Mouse (Mus musculus) stomach, embryonic 16.5 days (tissue): Measurements from ENCODE around the gene Noa1. TPM values are rescaled to one million over a fixed set of nuclear protein-coding genes. Genes with fewer than 3 reads are reported as not detected.

Source experiments
- ATAC-seq: fragments of 200-750 bp; cut with Nextera tagmentation; 2 replicates; pipeline ENCODE4 v1.8.0; 2017; ENCODE audit warnings: moderate number of reproducible peaks, moderate TSS enrichment; ENCODE audit not compliant: insufficient read depth, low FRiP score
- H3K27ac ChIP-seq: fragments of 300-500 bp; sonication (generic); 2 replicates; pipeline ENCODE4 v1.5.1; 2014; ENCODE audit warnings: low read length
- H3K27me3 ChIP-seq: fragments of 300-500 bp; sonication (generic); 2 replicates; pipeline ENCODE4 v1.6.1; 2014; ENCODE audit warnings: low read length, control low read depth, mixed read lengths; ENCODE audit not compliant: control insufficient read depth, insufficient read depth
- H3K36me3 ChIP-seq: fragments of 300-500 bp; sonication (generic); 2 replicates; pipeline ENCODE4 v1.6.1; 2014; ENCODE audit warnings: low read length; ENCODE audit not compliant: control insufficient read depth, insufficient read depth
- H3K4me1 ChIP-seq: fragments of 300-500 bp; sonication (generic); 2 replicates; pipeline ENCODE4 v1.6.1; 2014; ENCODE audit warnings: low read length, control low read depth, mixed read lengths; ENCODE audit not compliant: control insufficient read depth, insufficient read depth
- H3K4me2 ChIP-seq: fragments of 300-500 bp; sonication (generic); 2 replicates; pipeline ENCODE4 v1.6.1; 2014; ENCODE audit warnings: low read depth, low read length, mixed read lengths
- H3K4me3 ChIP-seq: fragments of 300-500 bp; sonication (generic); replicated peaks from 2 replicates; pipeline ENCODE4 v1.5.1; 2014; ENCODE audit warnings: mild to moderate bottlenecking, low read length
- H3K9ac ChIP-seq: fragments of 300-500 bp; sonication (generic); 2 replicates; pipeline ENCODE4 v1.6.1; 2014; ENCODE audit warnings: low read length
- H3K9me3 ChIP-seq: fragments of 300-500 bp; sonication (generic); replicated peaks from 2 replicates; pipeline ENCODE4 v1.6.1; 2016; ENCODE audit warnings: low read length, control low read depth; ENCODE audit not compliant: control insufficient read depth
- WGBS: fragments of 180-500 bp; shearing (Covaris S2); extraction: QIAGEN DNeasy Blood & Tissue Kit; methylation state at CpG from one replicate; pipeline ENCODE4 v1.1.7; 2014; 5-methylcytosine and 5-hydroxymethylcytosine counted together
- polyA plus RNA-seq: library from polyadenylated mRNA; unstranded; fragments of >200 nt; fragmentation: Nextera tagmentation; extraction: Ambion mirVana; gene quantifications from 2 replicates; pipeline ENCODE4 v1.2.1, GENCODE M21; 2015

Noa1 gene
- polyA plus RNA-seq, 1 experiment from 2014 or later, result 23.2 TPM

DNA sequence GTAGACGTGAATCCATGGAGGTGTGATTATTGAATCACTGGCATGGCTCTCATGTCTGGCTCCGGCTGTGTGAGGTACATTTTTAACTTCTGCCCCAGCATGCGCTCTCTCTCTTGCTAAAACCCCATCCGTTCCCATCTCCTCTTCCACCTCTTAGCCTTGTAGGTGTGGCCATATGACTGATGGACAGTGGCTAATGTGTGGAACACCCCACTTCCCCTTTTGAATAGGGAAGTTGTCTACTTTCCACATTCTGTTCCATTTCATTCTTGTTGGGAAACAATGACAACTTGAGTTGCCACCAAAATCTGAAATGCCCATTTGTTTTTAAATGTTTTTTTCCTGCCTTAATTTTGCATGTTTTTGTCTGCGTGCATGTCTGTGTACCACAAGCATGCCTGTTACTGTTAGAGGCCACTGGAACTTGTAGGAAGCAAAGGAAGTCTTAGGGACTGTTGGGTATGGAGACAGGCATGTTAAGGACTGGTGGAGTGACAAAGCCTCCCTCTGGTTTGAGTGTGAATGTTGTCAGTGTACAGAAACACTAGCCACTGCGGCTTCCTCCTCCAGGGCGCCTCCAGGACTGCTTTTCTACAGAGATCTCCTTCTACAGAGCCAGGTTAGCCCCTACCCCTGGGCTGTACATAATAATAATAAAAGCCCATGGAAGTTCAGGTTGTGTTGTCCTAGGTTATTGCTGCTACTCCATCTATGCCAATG is 16.9 kb downstream of the Noa1 start:
- H3K4me3 ChIP-seq, result no peak overlapping the region
- WGBS, result 85% methylated on average over 7 of the region's 7 CpGs
- no peaks in the 10 kb centered on the region for H3K9me3 ChIP-seq
- no peak for ATAC-seq
- peaks cover 16% of the 10 kb centered on the region; the same call in 1 of the 2 replicates for H3K36me3 ChIP-seq
- no peak overlapping the region for H3K4me2 ChIP-seq
- H3K4me1 ChIP-seq, result no peaks in the 10 kb centered on the region
- H3K27me3 ChIP-seq, result no peaks in the 10 kb centered on the region
- H3K27ac ChIP-seq, result no peak overlapping the region
- no peak overlapping the region for H3K9ac ChIP-seq

DNA sequence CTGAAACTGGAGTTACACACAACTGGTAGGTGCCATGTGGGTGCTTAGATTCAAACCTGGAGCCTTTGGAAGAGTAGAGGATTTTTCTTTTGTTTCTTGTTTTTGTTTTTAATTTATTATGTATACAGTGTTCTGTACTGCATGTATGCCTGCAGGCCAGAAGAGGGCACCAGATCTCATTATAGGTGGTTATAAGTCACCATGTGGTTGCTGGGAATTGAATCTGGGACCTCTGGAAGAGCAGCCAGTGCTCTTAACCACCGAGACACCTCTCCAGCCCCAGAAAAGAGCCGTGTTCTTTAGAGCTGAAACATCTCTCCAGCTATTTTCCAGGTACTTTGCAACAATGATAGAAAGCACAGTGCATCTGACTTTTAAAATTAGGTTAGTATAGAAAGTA is 19.3 kb downstream of the Noa1 start:
- no peak for ATAC-seq
- no peak overlapping the region for H3K9ac ChIP-seq
- H3K4me1 ChIP-seq, result no peaks in the 10 kb centered on the region
- H3K27ac ChIP-seq, result no peak overlapping the region
- H3K27me3 ChIP-seq, result no peaks in the 10 kb centered on the region
- no peaks in the 10 kb centered on the region for H3K9me3 ChIP-seq
- peaks cover 11% of the 10 kb centered on the region; the same call in 1 of the 2 replicates for H3K36me3 ChIP-seq
- H3K4me2 ChIP-seq, result no peak overlapping the region
- WGBS, result 93% methylated on average over 2 of the region's 2 CpGs
- no peak overlapping the region for H3K4me3 ChIP-seq

DNA sequence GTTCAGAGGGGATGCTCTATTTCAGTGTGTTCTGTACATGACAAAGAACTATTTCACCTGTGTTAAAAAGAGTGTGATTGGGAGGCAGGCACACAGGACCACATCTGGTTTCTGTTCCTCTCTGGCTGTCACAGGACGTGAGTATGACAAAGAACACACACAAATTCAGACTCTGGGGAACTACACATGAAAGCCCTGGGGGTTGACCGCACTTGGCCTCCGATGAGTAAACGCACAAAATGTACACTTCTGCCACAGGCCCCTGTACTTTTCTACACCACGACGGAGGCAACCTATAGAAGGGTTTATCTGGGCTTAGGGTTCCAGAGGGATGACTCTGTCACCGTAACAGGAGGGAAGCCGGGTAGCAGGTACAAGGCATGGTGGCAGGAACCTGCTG is 20.2 kb downstream of the Noa1 start:
- Histone ChIP-seq H3K4me3 (no peak overlapping the region), H3K4me1 (no peaks in the 10 kb centered on the region), H3K9me3 (no peaks in the 10 kb centered on the region), H3K36me3 (peaks cover 9% of the 10 kb centered on the region; the same call in 1 of the 2 replicates), H3K4me2 (no peak overlapping the region), H3K27ac (no peak overlapping the region), H3K27me3 (no peaks in the 10 kb centered on the region), H3K9ac (no peak overlapping the region)
- WGBS, result 74% methylated on average over 8 of the region's 8 CpGs
- no peak for ATAC-seq

DNA sequence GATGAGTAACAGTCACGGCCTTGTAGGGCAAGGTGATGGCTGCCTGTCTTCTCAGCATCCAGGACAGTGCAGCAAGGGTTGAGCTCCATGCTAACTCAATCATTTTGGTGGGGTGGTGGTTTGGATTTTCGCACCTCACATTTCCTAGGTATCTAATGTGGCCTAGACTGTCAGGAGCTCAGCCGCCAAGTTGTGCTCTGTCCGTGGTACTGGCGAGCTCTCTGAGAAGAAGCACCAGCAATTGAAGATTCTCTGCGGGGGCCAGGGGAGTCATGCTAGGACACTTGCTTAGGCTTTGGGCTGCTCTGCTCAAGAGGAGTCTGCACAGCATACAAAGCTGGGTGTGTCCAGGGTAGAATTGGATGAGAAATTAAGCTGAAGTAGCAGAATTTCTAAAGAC is 22.0 kb downstream of the Noa1 start:
- no peak overlapping the region for H3K4me3 ChIP-seq
- no peaks in the 10 kb centered on the region for H3K27me3 ChIP-seq
- no peaks in the 10 kb centered on the region for H3K4me1 ChIP-seq
- ATAC-seq, result no peak
- H3K36me3 ChIP-seq, result peaks cover 4% of the 10 kb centered on the region; the same call in 1 of the 2 replicates
- H3K27ac ChIP-seq, result no peak overlapping the region
- H3K9me3 ChIP-seq, result no peaks in the 10 kb centered on the region
- H3K4me2 ChIP-seq, result no peak overlapping the region
- 80% methylated on average over 6 of the region's 6 CpGs for WGBS
- no peak overlapping the region for H3K9ac ChIP-seq

DNA sequence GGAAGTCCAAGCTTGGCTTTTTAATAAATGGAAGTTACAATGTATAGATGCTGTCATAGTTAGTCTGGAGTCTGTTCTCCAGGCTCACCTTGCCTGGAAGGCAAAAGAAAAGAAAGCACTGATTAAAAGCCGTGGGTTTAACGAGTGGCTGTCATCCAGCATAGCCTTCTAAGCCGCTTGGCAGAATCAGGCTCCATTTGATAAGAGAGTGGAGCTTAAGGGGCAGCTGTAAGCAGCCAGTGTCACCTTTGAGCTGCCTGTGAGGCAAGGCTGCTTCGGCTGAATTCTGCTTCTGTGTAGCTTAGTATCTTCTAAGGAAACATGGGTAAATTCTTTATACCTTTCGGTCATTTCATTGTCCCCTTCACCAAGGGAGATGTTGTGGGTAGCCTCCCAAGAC is 23.0 kb downstream of the Noa1 start:
- Histone ChIP-seq H3K9ac (no peak overlapping the region), H3K36me3 (0 out of 2 replicates have a peak, but pooled peaks cover 4% of the 10 kb centered on the region)

DNA sequence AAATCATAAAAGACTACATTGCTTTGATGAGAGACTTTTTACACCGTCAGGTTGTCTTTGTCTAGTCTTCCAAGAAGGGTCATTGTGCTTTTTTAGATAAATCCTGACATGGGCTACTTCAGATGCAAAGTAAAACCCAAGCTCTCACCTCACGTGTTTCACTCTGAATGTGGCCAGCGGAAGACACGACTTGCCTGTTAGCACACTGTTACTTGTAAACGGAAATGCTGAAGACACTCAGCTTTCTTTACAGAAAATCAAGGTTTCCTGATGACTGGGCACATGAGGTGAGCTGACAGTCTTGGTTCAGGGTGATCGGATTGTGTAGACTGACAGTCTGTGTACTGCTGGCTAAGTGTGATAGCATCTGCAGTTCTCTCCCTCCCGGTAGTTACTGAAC is 24.2 kb downstream of the Noa1 start:
- Histone ChIP-seq H3K27me3 (no peaks in the 10 kb centered on the region), H3K9me3 (no peaks in the 10 kb centered on the region), H3K4me3 (no peak overlapping the region), H3K4me2 (no peak overlapping the region), H3K27ac (no peak overlapping the region), H3K9ac (no peak overlapping the region), H3K4me1 (no peaks in the 10 kb centered on the region), H3K36me3 (0 out of 2 replicates have a peak, but pooled peaks cover 13% of the 10 kb centered on the region)
- no peak for ATAC-seq
- WGBS, result 82% methylated on average over 7 of the region's 7 CpGs

More for the DNA sequence above, 23.0 kb downstream of the Noa1 start:
- ATAC-seq, result no peak
- Histone ChIP-seq H3K4me2 (no peak overlapping the region), H3K9me3 (no peaks in the 10 kb centered on the region), H3K4me1 (no peaks in the 10 kb centered on the region), H3K27ac (no peak overlapping the region), H3K27me3 (no peaks in the 10 kb centered on the region), H3K4me3 (no peak overlapping the region)
- WGBS, result 87% methylated on average over 5 of the region's 5 CpGs

DNA sequence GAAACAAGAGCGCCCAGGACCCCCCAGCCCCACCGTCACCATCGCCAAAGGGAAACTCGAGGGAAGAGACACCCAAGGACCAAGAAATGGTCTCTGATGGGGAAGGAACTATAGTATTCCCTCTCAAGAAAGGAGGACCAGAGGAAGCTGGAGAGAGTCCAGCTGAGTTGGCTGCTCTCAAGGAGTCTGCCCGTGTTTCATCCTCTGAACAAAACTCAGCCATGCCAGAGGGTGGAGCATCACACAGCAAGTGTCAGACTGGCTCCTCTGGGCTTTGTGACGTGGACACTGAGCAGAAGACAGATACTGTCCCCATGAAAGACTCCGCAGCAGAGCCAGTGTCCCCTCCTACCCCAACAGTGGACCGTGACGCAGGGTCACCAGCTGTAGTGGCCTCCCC is 27.6 kb downstream of the Noa1 start:
- no peak for ATAC-seq
- Histone ChIP-seq H3K36me3 (0 out of 2 replicates have a peak, but pooled peaks cover 9% of the 10 kb centered on the region), H3K27me3 (no peaks in the 10 kb centered on the region), H3K4me2 (no peak overlapping the region), H3K4me3 (no peak overlapping the region), H3K9me3 (no peaks in the 10 kb centered on the region), H3K27ac (no peak overlapping the region), H3K9ac (no peak overlapping the region), H3K4me1 (no peaks in the 10 kb centered on the region)
- WGBS, result 91% methylated on average over 9 of the region's 9 CpGs

DNA sequence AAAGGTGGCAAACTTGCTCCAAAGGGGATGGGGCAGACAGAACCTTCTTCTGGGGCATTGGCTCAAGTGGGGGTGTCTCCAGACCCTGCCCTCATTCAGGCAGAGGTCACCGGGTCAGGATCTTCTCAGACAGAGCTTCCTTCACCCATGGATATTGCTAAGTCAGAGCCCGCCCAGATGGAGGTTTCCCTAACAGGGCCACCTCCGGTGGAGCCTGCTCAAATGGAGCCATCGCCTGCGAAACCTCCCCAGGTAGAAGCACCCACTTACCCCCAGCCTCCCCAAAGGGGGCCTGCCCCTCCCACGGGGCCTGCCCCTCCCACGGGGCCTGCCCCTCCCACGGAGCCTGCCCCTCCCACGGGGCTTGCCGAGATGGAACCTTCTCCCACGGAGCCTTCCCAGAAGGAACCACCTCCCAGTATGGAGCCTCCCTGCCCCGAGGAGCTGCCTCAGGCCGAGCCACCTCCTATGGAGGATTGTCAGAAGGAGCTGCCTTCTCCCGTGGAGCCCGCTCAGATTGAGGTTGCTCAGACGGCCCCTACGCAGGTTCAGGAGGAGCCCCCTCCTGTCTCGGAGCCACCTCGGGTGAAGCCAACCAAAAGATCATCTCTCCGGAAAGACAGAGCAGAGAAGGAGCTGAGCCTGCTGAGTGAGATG is 28.2 kb downstream of the Noa1 start:
- H3K4me2 ChIP-seq, result no peak overlapping the region
- H3K4me3 ChIP-seq, result no peak overlapping the region
- 0 out of 2 replicates have a peak, but pooled peaks cover 9% of the 10 kb centered on the region for H3K36me3 ChIP-seq
- H3K27ac ChIP-seq, result no peak overlapping the region
- H3K4me1 ChIP-seq, result no peaks in the 10 kb centered on the region
- ATAC-seq, result no peak
- H3K27me3 ChIP-seq, result no peaks in the 10 kb centered on the region
- H3K9ac ChIP-seq, result no peak overlapping the region
- H3K9me3 ChIP-seq, result no peaks in the 10 kb centered on the region
- WGBS, result 88% methylated on average over 20 of the region's 20 CpGs

DNA sequence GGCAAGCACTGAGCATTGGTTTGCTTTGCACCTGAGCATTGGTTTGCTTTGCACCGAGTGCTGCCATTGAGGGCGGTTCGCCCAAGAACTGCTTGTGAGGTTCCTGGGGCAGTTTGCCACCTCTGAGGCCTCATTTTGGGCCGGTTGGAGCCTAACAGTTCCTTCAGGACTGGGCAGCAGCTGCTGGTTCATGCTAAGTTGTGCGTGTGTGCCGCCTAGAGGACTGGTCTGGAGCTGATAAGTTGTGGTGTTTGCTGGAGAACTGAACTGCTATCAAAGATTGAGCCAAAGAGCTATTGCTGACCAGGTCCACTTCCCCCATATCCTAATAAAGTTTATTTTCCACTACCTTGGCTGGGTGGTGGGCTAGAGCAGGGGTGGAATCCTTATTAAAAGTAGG is 32.7 kb downstream of the Noa1 start:
- Histone ChIP-seq H3K36me3 (peaks cover 25% of the 10 kb centered on the region), H3K9me3 (no peaks in the 10 kb centered on the region), H3K27me3 (no peaks in the 10 kb centered on the region), H3K4me1 (no peaks in the 10 kb centered on the region), H3K4me2 (no peak overlapping the region), H3K9ac (no peak overlapping the region), H3K4me3 (no peak overlapping the region), H3K27ac (no peak overlapping the region)
- ATAC-seq, result no peak
- 91% methylated on average over 6 of the region's 6 CpGs for WGBS
